Mouse (Mus musculus) megakaryocyte, embryonic 14.5 days (primary cell): ENCODE data around the gene Aqp9. TPM values are rescaled to one million over a fixed set of nuclear protein-coding genes. Genes with fewer than 3 reads are reported as not detected.

ENCODE experiments used
- H3K27me3 ChIP-seq: replicated peaks from 2 replicates; pipeline ENCODE3; 2012; ENCODE audit warnings: inconsistent platforms
- H3K36me3 ChIP-seq: replicated peaks from 2 replicates; pipeline ENCODE3; 2012; ENCODE audit warnings: low read length, inconsistent platforms, mixed read lengths
- H3K4me1 ChIP-seq: 2 replicates; pipeline ENCODE4 v1.6.1; 2012; ENCODE audit warnings: inconsistent platforms
- H3K4me3 ChIP-seq: replicated peaks from 2 replicates; pipeline ENCODE3; 2012; ENCODE audit warnings: moderate library complexity, mild to moderate bottlenecking, inconsistent platforms
- H3K9me3 ChIP-seq: 2 replicates; pipeline ENCODE4 v1.6.1; 2012; ENCODE audit warnings: inconsistent platforms
- FLI1 ChIP-seq: IDR thresholded peaks from 2 replicates; pipeline ENCODE4 v1.6.1; 2012; ENCODE audit warnings: low read length, inconsistent platforms, mixed read lengths
- GATA1 ChIP-seq: IDR thresholded peaks from 3 replicates; pipeline ENCODE4 v1.6.1; 2012; ENCODE audit warnings: mixed read lengths, low read length, inconsistent platforms, borderline replicate concordance
- polyA plus RNA-seq: library from polyadenylated mRNA; stranded (reverse); fragments of >175 nt; gene quantifications from 2 replicates; pipeline ENCODE4 v1.2.3, GENCODE M21; 2012; ENCODE audit warnings: low replicate concordance; ENCODE audit not compliant: insufficient read depth

The Aqp9 gene
- 0.07 TPM in 1 of 2 replicates, not detected in the other for polyA plus RNA-seq

DNA sequence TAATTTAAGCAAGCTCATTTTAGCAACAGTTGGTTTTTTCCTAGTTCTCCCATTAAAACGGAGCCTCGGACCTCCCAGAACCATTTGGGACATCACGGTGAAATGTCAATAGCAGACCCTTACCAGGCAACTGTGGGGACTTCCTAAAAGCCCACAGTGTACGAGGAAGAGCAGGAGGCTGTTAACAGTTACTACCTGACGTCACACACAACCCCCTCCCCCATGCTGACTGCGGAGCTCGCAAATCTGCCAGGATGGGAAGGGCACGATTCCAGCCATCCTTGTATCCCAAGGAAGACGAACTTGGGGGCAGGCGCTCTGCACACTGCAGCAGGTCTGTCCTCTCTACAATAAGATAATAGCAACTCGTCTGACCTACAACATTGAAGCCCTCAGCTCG, at the start of gene Aqp9:
Gene Aqp9 (minus strand): TSS at position 172 of the 400 bp plus-strand sequence.
- no peak for TF ChIP-seq GATA1
- no peak for TF ChIP-seq FLI1
- Histone ChIP-seq H3K4me3 (no peak within 1 kb of the TSS), H3K27me3 (no peaks in the 10 kb centered on the region), H3K36me3 (no peaks in the 10 kb centered on the region), H3K9me3 (no peaks in the 10 kb centered on the region), H3K4me1 (peaks cover 49% of the 10 kb centered on the region)

DNA sequence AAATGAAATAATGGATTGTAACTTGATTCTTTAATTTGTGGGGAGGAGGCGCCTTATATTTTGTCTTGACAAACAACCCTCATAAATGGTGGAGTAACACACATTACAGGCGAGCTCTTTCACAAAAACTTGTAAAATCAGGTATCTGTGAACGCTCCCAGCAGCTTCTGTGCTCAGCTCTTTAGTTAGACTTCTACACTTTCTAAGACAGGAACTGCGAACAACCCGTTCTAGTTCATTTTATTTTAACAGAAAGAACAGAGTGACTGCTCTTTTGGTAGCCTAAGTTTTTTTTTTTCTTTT, 49.3 kb upstream of the Aqp9 start:
- no peak overlapping the region for H3K4me3 ChIP-seq
- 0 out of 2 replicates have a peak, but pooled peaks cover 4% of the 10 kb centered on the region for H3K9me3 ChIP-seq
- TF ChIP-seq GATA1 (no peak), FLI1 (no peak)
- H3K4me1 ChIP-seq, result peaks cover 17% of the 10 kb centered on the region
- peaks cover 82% of the 10 kb centered on the region for H3K27me3 ChIP-seq
- H3K36me3 ChIP-seq, result no peaks in the 10 kb centered on the region

GRCm38 (mm10) chr9:71216996-71217792, 48.7 kb upstream of the Aqp9 start:
- Histone ChIP-seq H3K36me3 (no peaks in the 10 kb centered on the region), H3K9me3 (0 out of 2 replicates have a peak, but pooled peaks cover 4% of the 10 kb centered on the region), H3K27me3 (peaks cover 84% of the 10 kb centered on the region), H3K4me3 (no peak overlapping the region), H3K4me1 (peaks cover 17% of the 10 kb centered on the region)
- TF ChIP-seq GATA1 (no peak), FLI1 (no peak)

- H3K27me3 ChIP-seq, result peaks cover 82% of the 10 kb centered on the region
- peak overlapping the region; percentile 90 for H3K4me3 ChIP-seq
- no peaks in the 10 kb centered on the region for H3K36me3 ChIP-seq
- H3K9me3 ChIP-seq, result 0 out of 2 replicates have a peak, but pooled peaks cover 4% of the 10 kb centered on the region
- H3K4me1 ChIP-seq, result peaks cover 17% of the 10 kb centered on the region
- TF ChIP-seq GATA1, result no peak
- TF ChIP-seq FLI1, result no peak
These were observed 47.8 kb upstream of the Aqp9 start for GRCm38 (mm10) chr9:71216036-71216995.

GRCm38 (mm10) chr9:71215248-71216035, 47.0 kb upstream of the Aqp9 start, which contains the start of gene Aldh1a2:
Gene Aldh1a2 (plus strand): TSS chr9:71215789.
- TF ChIP-seq FLI1, result no peak
- no peak for TF ChIP-seq GATA1
- Histone ChIP-seq H3K27me3 (peaks cover 77% of the 10 kb centered on the region), H3K4me3 (peak within 1 kb of the TSS; percentile 90), H3K4me1 (peaks cover 17% of the 10 kb centered on the region), H3K9me3 (0 out of 2 replicates have a peak, but pooled peaks cover 4% of the 10 kb centered on the region), H3K36me3 (no peaks in the 10 kb centered on the region)

DNA sequence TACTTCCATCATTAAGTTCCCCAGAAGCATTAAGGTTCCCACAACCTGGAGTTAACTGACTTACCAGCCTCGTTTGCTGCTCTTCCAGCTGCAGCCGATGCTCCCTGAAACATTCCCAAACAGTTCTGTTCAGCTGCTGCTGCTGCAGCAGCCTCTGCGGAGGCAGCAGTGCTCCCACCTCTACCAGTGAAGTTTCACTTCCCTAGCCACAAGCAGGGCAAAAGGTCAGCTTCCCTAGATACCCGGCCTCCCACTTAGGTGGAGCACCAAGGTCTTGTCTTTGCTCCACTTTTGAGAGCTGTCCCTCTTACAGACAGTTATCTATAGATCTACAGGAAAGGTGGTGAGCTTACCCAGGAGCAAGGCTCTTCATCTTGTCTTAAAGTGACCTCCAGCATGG, 45.2 kb upstream of the Aqp9 start:
- TF ChIP-seq FLI1, result no peak
- TF ChIP-seq GATA1, result no peak
- H3K4me1 ChIP-seq, result peaks cover 22% of the 10 kb centered on the region
- 0 out of 2 replicates have a peak, but pooled peaks cover 4% of the 10 kb centered on the region for H3K9me3 ChIP-seq
- H3K4me3 ChIP-seq, result no peak overlapping the region
- H3K36me3 ChIP-seq, result no peaks in the 10 kb centered on the region
- peaks cover 71% of the 10 kb centered on the region for H3K27me3 ChIP-seq

DNA sequence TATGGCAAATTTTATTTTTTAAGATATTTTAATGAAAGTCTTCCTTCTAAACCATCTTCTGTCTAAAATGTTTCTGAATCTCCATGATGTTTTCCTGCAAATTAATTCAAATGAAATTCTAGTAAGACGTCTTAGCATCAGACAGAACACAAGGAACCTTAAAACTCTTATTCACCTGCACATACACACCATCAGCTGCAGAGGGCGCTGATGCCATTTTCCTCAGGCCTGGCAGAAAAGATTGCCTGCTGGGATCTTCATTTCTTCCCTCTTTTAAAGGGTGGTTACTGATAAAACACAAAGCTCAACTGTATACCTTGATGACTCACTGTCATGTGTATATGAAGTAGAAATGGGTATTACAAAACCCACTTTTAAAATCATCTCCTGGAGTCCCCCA, 42.4 kb upstream of the Aqp9 start:
- Histone ChIP-seq H3K27me3 (peaks cover 50% of the 10 kb centered on the region), H3K9me3 (0 out of 2 replicates have a peak, but pooled peaks cover 4% of the 10 kb centered on the region), H3K4me3 (no peak overlapping the region), H3K36me3 (no peaks in the 10 kb centered on the region), H3K4me1 (peaks cover 13% of the 10 kb centered on the region)
- no peak for TF ChIP-seq GATA1
- no peak for TF ChIP-seq FLI1

DNA sequence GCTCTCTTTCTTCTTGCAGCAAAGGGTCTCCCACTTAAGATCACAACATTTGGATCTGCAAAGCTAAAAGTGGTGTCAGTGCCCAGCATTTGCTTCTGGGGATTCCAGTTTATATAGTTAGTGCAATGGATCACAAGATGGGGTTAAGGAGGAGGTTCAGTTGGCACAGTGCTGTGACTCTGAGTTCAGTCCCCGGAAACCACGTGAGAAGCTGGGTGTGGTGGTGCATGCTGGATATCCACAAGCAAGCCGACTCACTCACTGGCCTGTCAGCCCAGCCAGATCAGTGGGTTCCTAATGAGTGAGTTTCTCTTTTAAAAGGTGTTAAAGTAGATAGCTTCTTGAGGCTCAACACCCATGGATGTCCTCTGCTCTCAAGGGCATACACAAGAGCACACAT, 40.8 kb upstream of the Aqp9 start:
- Histone ChIP-seq H3K9me3 (no peaks in the 10 kb centered on the region), H3K4me1 (peaks cover 5% of the 10 kb centered on the region; the same call in 1 of the 2 replicates), H3K27me3 (peaks cover 34% of the 10 kb centered on the region), H3K36me3 (no peaks in the 10 kb centered on the region), H3K4me3 (no peak overlapping the region)
- TF ChIP-seq FLI1 (no peak), GATA1 (no peak)

DNA sequence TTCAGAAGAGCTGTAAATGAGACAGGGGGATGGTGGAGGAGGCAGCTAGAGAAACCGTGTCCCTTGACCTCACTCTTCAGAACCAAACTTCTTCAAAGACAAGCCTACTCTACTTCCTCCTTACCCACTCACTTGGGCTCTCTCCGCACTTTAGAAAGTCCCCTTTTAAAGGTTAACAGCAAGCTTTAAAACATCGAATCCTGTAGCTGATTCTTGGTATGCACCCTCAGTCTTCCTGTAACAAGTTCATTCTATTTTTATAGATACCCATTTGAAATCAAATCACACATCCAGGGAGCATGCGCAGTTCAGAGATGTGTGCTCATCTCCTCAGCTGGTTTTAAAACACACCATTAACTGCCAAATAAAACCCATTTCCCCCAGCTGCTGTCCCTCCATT, 33.8 kb upstream of the Aqp9 start:
- Histone ChIP-seq H3K4me3 (no peak overlapping the region), H3K4me1 (no peaks in the 10 kb centered on the region), H3K9me3 (no peaks in the 10 kb centered on the region), H3K36me3 (no peaks in the 10 kb centered on the region), H3K27me3 (peaks cover 10% of the 10 kb centered on the region)
- no peak for TF ChIP-seq FLI1
- TF ChIP-seq GATA1, result no peak
